Mouse (Mus musculus) heart, postnatal 0 days (tissue): Measurements from ENCODE around the gene Kcnj6.

Experiments
- CTCF ChIP-seq: IDR thresholded peaks from 2 replicates; pipeline ENCODE4 v1.5.1; 2016; ENCODE audit warnings: antibody characterized with exemption, control low read depth, low read depth
- EP300 ChIP-seq: IDR thresholded peaks from 2 replicates; pipeline ENCODE4 v1.6.1; 2016; ENCODE audit warnings: antibody characterized with exemption, low read depth

DNA sequence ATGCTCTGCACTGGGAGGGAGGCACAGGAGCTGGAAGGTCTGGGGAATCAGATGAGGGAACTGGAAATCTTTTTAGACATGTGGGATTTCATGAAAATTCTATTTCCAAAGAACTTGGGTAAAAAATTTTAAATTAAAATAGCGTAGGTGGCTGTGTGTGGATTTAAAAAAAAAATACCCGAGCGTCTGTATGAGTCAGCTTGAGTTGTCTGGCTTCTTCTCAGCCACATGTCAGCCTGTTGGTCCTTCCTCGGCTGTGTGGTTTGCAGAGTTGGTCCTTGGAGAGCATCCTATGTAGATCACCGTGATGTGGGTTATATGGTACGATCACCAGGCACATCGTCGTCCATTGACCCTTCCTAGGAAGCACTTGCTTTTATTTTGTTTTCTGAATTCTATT, 114.3 kb downstream of the Kcnj6 start:
- TF ChIP-seq CTCF: no peak
- no peak for TF ChIP-seq EP300
